Mouse (Mus musculus) forebrain, embryonic 16.5 days (tissue): ENCODE data around the gene Hdlbp. TPM values are rescaled to one million over a fixed set of nuclear protein-coding genes. Genes with fewer than 3 reads are reported as not detected.

Experiments
- ATAC-seq: fragments of 200-750 bp; cut with Nextera tagmentation; 2 replicates; pipeline ENCODE4 v1.8.0; 2017; ENCODE audit warnings: mild to moderate bottlenecking, moderate library complexity
- H3K27ac ChIP-seq: fragments of 300-500 bp; sonication (generic); 2 replicates; pipeline ENCODE4 v1.5.1; 2014; ENCODE audit warnings: low read length, control low read depth
- H3K27me3 ChIP-seq: fragments of 300-500 bp; sonication (generic); replicated peaks from 2 replicates; pipeline ENCODE4 v1.6.1; 2014; ENCODE audit warnings: low read length; ENCODE audit not compliant: control insufficient read depth, insufficient read depth
- H3K36me3 ChIP-seq: fragments of 300-500 bp; sonication (generic); 2 replicates; pipeline ENCODE4 v1.6.1; 2014; ENCODE audit not compliant: control insufficient read depth, insufficient read depth
- H3K4me1 ChIP-seq: fragments of 300-500 bp; sonication (generic); replicated peaks from 2 replicates; pipeline ENCODE4 v1.6.1; 2014; ENCODE audit warnings: low read length; ENCODE audit not compliant: control insufficient read depth, insufficient read depth
- H3K4me2 ChIP-seq: fragments of 300-500 bp; sonication (generic); 2 replicates; pipeline ENCODE4 v1.6.1; 2014; ENCODE audit warnings: mild to moderate bottlenecking, low read length, control low read depth
- H3K4me3 ChIP-seq: fragments of 300-500 bp; sonication (generic); replicated peaks from 2 replicates; pipeline ENCODE4 v1.5.1; 2014; ENCODE audit warnings: mild to moderate bottlenecking, low read length, control low read depth
- H3K9ac ChIP-seq: fragments of 300-500 bp; sonication (generic); replicated peaks from 2 replicates; pipeline ENCODE4 v1.6.1; 2014; ENCODE audit warnings: low read depth, low read length, control low read depth
- H3K9me3 ChIP-seq: fragments of 300-500 bp; sonication (generic); 2 replicates; pipeline ENCODE4 v1.6.1; 2016; ENCODE audit warnings: low read length; ENCODE audit not compliant: control insufficient read depth
- WGBS: fragments of 180-500 bp; shearing (Covaris S2); extraction: QIAGEN DNeasy Blood & Tissue Kit; methylation state at CpG from one replicate; pipeline ENCODE4 v1.1.7; 2014; 5-methylcytosine and 5-hydroxymethylcytosine counted together
- polyA plus RNA-seq: library from polyadenylated mRNA; unstranded; fragments of >200 nt; fragmentation: Nextera tagmentation; extraction: Ambion mirVana; gene quantifications from 2 replicates; pipeline ENCODE4 v1.2.1, GENCODE M21; 2015

Gene Hdlbp
- polyA plus RNA-seq, 1 experiment from 2014 or later = 61.6 TPM

- Histone ChIP-seq H3K27me3 (no peaks in the 10 kb centered on the region), H3K36me3 (no peaks in the 10 kb centered on the region), H3K4me3 (no peak overlapping the region), H3K9ac (no peak overlapping the region), H3K4me1 (no peaks in the 10 kb centered on the region), H3K27ac (no peak overlapping the region), H3K9me3 (no peaks in the 10 kb centered on the region), H3K4me2 (no peak overlapping the region)
- ATAC-seq = no peak
- 72% methylated on average over 2 of the region's 2 CpGs for WGBS
These were observed 89.7 kb downstream of the Hdlbp start for GRCm38 (mm10) chr1:93388906-93389305.

- Histone ChIP-seq H3K4me1 (no peaks in the 10 kb centered on the region), H3K4me3 (no peak overlapping the region), H3K27ac (no peak overlapping the region), H3K4me2 (no peak overlapping the region), H3K9me3 (no peaks in the 10 kb centered on the region), H3K9ac (no peak overlapping the region), H3K27me3 (no peaks in the 10 kb centered on the region), H3K36me3 (no peaks in the 10 kb centered on the region)
- 71% methylated on average over 2 of the region's 2 CpGs for WGBS
- ATAC-seq = no peak
These were observed 91.4 kb downstream of the Hdlbp start for GRCm38 (mm10) chr1:93387198-93387597.

GRCm38 (mm10) chr1:93379117-93379516 lies 99.5 kb downstream of the Hdlbp start:
- no peaks in the 10 kb centered on the region for H3K4me1 ChIP-seq
- WGBS = 74% methylated on average over 5 of the region's 5 CpGs
- H3K4me3 ChIP-seq = no peak overlapping the region
- no peak overlapping the region for H3K9ac ChIP-seq
- no peak for ATAC-seq
- no peaks in the 10 kb centered on the region for H3K9me3 ChIP-seq
- no peak overlapping the region for H3K4me2 ChIP-seq
- no peaks in the 10 kb centered on the region for H3K36me3 ChIP-seq
- H3K27me3 ChIP-seq = no peaks in the 10 kb centered on the region
- H3K27ac ChIP-seq = no peak overlapping the region

GRCm38 (mm10) chr1:93377307-93377706 lies 101.3 kb downstream of the Hdlbp start:
- Histone ChIP-seq H3K9ac (no peak overlapping the region), H3K36me3 (no peaks in the 10 kb centered on the region), H3K4me3 (no peak overlapping the region), H3K4me2 (no peak overlapping the region), H3K27ac (no peak overlapping the region), H3K9me3 (no peaks in the 10 kb centered on the region), H3K4me1 (no peaks in the 10 kb centered on the region), H3K27me3 (no peaks in the 10 kb centered on the region)
- 78% methylated on average over 5 of the region's 5 CpGs for WGBS
- no peak for ATAC-seq

- WGBS = 73% methylated on average over 4 of the region's 4 CpGs
These were observed 105.0 kb downstream of the Hdlbp start, which contains the start of gene Ano7 for GRCm38 (mm10) chr1:93373665-93374064. Gene Ano7, plus strand, starts transcription at chr1:93373930.

GRCm38 (mm10) chr1:93365641-93366040 lies 113.0 kb downstream of the Hdlbp start:
- ATAC-seq = no peak
- H3K9ac ChIP-seq = no peak overlapping the region
- H3K4me3 ChIP-seq = no peak overlapping the region
- H3K4me2 ChIP-seq = no peak overlapping the region
- H3K27me3 ChIP-seq = no peaks in the 10 kb centered on the region
- H3K9me3 ChIP-seq = no peaks in the 10 kb centered on the region
- no peak overlapping the region for H3K27ac ChIP-seq
- peaks cover 18% of the 10 kb centered on the region for H3K36me3 ChIP-seq
- WGBS = 94% methylated on average over 6 of the region's 6 CpGs
- no peaks in the 10 kb centered on the region for H3K4me1 ChIP-seq

More at GRCm38 (mm10) chr1:93373665-93374064, 105.0 kb downstream of the Hdlbp start, which contains the start of gene Ano7:
- Histone ChIP-seq H3K9ac (no peak within 1 kb of the TSS), H3K36me3 (no peaks in the 10 kb centered on the region), H3K4me3 (no peak within 1 kb of the TSS), H3K27ac (no peak within 1 kb of the TSS), H3K4me1 (no peaks in the 10 kb centered on the region), H3K9me3 (no peaks in the 10 kb centered on the region), H3K27me3 (no peaks in the 10 kb centered on the region), H3K4me2 (no peak within 1 kb of the TSS)
- ATAC-seq = no peak

- Histone ChIP-seq H3K9ac (no peak overlapping the region), H3K4me1 (no peaks in the 10 kb centered on the region), H3K9me3 (no peaks in the 10 kb centered on the region), H3K4me2 (no peak overlapping the region), H3K36me3 (peaks cover 14% of the 10 kb centered on the region), H3K27ac (no peak overlapping the region), H3K4me3 (no peak overlapping the region), H3K27me3 (no peaks in the 10 kb centered on the region)
- ATAC-seq = no peak
- 90% methylated on average over 4 of the region's 4 CpGs for WGBS
These were observed 116.0 kb downstream of the Hdlbp start for GRCm38 (mm10) chr1:93362661-93363060.

Other genes with a start within 250 kb of the Hdlbp start
- gene Sned1, start 243.0 kb downstream of the Hdlbp start, polyA plus RNA-seq = 4.2 and 5.5 TPM in 2 replicates
- gene Mterf4, start 172.9 kb downstream of the Hdlbp start, polyA plus RNA-seq = 34.2 and 38.4 TPM in 2 replicates
- 61.1 and 62.7 TPM in 2 replicates for gene Ppp1r7, start 136.0 kb downstream of the Hdlbp start, polyA plus RNA-seq
- 9.3 and 9.5 TPM in 2 replicates for gene Pask, start 135.3 kb downstream of the Hdlbp start, polyA plus RNA-seq
- 0.39 TPM in 1 of 2 replicates, not detected in the other for gene Ano7, start 104.9 kb downstream of the Hdlbp start, polyA plus RNA-seq
- 3.9 TPM in 2 replicates for gene Farp2, start 33.3 kb upstream of the Hdlbp start, polyA plus RNA-seq
- 316 and 341 TPM in 2 replicates for gene Stk25, start 179.8 kb upstream of the Hdlbp start, polyA plus RNA-seq
- 89.5 and 104 TPM in 2 replicates for gene Bok, start 206.8 kb upstream of the Hdlbp start, polyA plus RNA-seq